Mouse (Mus musculus): ENCODE measurements around the gene Ppp3r1.
"Not testable (repeated sequence)": the region's sequence is repeated elsewhere in the genome, so short reads cannot be mapped to it uniquely, and the experiment has no call there.

The Ppp3r1 gene

DNA sequence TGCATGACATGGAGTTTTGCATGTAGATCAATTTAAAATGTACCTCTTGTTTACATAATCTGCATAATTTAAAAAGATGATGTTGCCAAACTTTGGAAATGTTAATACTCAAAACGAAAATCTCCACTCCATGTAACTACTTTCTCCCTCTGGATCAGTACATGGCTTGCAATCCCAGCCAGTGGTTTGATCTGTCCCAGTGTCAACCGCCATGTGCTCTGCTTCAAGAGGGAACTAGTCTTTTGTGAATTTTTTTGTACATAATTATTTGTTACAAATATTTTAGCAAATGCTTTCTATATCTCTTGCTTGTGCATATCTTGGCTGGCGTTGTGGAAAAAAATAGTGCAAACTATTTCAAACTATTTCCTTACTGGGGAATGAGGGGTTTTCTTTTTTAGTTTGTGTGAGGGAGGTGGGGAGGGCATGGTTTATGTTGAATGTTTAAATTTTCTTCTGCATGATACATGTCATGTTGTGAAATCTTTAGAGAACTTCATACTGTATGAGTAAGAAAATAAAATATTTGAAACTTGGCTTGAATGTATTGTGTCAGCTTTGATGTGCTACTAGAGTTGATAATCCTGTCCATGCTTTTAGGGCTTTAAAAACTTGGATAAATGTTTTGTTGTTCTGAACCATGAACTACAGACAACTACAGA is 40.9 kb downstream of the Ppp3r1 start:
- DNase-seq (ENCODE audit: low spot score) = no peak

GRCm38 (mm10) chr11:17200936-17201335 is 41.9 kb downstream of the Ppp3r1 start:
- no peak for DNase-seq (ENCODE audit: low spot score)

DNA sequence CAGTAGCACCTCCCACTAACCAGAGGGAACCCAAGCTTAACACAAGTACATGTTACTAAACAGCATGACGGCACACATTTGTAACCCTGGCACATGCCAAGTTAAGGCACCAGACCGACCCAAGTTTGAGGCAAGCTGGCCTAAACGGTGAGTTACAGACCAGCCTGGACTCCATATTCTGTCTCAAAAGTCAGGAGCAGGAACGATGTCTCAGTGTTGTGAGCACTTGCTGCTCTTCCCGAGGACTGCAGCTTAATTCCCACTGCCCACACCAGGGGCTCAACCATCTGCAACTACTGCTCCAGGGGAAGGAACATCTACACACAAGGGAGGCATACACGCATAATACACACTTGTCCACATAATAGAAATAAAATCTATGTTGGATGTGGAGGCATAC is 43.4 kb downstream of the Ppp3r1 start:
- no peak for DNase-seq (ENCODE audit: low spot score)

DNA sequence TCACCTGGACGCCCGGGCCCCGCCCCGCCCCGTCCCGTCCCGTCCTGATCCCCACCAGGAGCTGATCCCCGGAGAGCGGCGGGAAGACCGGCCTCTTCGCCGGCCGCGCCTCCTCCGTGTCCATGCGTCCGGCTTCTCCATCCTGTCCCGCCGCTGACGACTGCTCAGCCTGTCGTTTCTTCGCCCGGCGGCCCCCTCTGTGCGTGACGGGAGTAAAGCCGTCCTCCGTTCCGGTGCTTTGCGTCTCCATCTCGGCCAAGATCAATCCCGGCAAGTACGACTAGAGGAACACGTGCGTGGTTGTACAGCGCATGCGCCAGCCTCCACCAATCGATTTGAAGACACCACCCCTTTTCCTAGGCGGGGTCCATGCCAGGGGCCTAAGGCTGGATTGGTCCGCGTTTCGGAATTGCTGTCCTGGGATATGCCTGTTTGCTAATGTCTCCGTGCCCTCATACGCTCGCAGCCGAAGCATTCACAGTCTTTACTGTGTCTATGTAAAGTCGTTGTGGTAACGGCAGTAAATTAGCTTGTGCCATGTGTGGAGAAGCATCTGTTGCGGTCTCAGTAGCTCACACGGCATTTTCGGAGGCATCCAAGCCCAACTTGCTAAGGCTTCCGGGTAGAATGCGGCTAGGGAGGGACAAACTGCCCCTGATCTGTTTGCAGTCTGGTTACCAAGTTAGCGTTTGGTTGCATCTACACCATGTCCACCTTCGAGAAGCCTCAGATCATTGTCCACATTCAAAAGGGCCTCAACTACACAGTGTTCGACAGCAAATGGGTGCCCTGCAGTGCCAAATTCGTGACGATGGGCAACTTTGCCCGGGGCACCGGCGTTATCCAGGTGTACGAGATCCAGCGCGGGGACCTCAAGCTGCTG is 52.4 kb downstream of the Ppp3r1 start, which contains the start of gene Pno1:
TSS of gene Pno1 (minus strand) at position 311 of the 883 bp plus-strand sequence.
- peak; percentile 97 for DNase-seq (ENCODE audit: low spot score)

- DNase-seq (ENCODE audit: low spot score) = peak; percentile 29
Measured at GRCm38 (mm10) chr11:17212141-17212495, 53.1 kb downstream of the Ppp3r1 start.

DNA sequence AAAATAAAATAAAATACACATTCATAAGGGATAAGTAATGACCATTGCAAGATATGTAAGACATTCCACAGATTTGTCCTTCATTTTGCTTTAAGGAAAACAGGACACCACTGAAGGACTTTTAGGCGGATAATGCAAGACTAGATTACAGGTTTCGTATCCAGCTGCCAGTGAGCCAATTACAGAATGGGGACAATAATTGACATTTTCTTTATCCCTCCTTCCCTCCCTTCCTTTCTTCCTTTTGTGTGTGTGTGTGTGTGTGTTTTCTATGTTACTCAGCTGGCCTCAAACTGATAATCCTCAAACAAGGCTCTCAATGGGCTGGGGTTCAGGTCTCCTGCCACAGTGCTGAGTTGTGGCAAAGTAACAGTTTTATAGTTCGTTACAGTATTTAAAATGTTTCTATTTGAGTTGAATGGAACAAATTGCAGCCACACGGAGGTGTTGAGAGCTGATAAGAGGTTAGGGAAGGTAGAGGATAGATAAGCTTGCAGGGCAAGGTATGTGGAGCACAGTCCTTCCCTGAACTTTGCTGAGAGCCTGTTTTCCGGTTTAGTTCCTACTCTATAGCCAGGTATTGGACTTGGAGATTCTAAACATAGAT is 53.9 kb downstream of the Ppp3r1 start:
- no peak for DNase-seq (ENCODE audit: low spot score)

- DNase-seq (ENCODE audit: low spot score) = no peak
Measured at GRCm38 (mm10) chr11:17215475-17215874, 56.4 kb downstream of the Ppp3r1 start.

DNA sequence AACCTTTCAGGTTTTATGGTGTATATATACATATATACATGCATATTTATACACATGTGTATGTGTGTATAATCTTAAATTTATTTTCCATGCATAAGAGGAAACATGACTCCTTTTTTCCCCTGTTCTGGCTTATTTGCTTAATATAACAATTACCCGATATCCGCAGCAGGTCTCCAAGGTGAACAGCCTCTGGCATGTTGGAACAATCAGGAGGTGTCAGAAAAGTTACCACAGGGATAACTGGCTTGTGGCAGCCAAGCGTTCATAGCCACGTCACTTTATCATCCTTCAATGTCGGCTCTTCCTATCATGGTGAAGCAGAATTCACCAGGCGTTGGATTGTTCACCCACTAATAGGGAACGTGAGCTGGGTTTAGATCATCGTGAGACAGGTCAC is 62.1 kb downstream of the Ppp3r1 start:
- no peak for DNase-seq (ENCODE audit: low spot score)

DNA sequence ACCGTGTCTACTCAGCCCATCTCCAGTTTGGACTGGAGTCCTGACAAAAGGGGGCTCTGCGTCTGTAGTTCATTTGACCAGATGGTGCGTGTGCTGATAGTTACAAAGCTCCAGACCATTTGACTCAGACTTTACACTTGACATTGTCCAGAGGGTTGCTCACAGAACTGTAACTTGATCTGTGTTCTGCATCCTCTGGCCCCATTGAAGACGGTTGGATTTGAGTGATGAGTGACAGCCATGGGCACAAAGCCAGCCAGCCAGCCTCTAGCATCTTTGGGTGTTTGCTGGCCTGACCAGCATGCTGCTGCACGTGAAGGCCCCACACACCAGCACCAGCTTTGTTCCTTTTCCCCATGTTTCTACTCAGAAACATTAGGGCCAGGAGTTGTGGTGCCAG is 73.7 kb downstream of the Ppp3r1 start:
- no peak for DNase-seq (ENCODE audit: low spot score)

GRCm38 (mm10) chr11:17236449-17237037 is 77.5 kb downstream of the Ppp3r1 start:
- DNase-seq (ENCODE audit: low spot score) = no peak

GRCm38 (mm10) chr11:17238598-17238997 is 79.5 kb downstream of the Ppp3r1 start:
- DNase-seq (ENCODE audit: low spot score) = not testable (repeated sequence)

DNA sequence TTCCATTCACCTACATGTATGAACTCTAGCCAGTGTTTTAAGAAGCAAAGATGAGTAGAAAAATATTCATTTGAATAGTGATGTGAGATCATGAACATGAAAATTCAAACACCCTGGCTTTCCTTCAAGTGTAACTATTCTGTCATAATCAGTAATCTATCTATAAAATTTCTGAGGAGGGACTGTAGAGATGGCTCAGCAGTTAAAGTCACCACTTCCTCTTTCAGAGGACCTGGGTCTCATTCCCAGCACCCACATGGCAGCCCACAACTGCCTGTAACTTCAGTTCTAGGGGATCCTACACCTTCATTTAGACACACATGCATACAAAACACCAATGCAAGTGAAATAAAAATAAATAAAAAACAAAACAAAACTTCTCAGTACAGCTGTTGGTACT is 89.7 kb downstream of the Ppp3r1 start:
- no peak for DNase-seq (ENCODE audit: low spot score)

Data from T-cell, adult 2 months (primary cell).